Mouse (Mus musculus): Measurements from ENCODE around the gene Fam199x. TPM values are rescaled to one million over a fixed set of nuclear protein-coding genes. Genes with fewer than 3 reads are reported as not detected.

Fam199x gene
- polyA plus RNA-seq, 1 experiment, result 0.75 TPM

DNA sequence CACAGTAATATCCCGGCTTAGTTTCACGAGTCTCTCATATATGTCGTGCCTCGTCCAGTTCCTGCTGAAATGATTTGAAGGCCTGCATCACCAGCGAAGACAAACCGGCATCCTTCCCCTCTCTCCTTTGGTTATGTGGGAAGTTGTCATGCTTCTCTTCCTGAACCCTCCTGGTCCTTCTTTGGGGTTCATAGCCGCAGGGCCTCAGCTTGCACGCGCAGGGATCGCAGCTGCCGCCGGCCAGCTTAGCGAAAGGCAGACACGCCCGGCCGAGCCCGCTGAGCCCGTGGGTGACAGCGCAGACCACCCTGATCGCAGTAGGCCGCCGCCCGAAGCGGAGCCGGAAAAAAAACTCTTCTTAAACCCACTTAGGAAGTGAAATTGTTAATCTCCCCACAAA is 55.1 kb downstream of the Fam199x start:
- DNase-seq, result no peak
- no peak overlapping the region for H3K4me3 ChIP-seq (ENCODE audit: control insufficient read depth, insufficient read depth, low read length)
- TF ChIP-seq POLR2A (IDR thresholded peaks at IDR 0.05; ENCODE audit: control insufficient read depth, extremely low read depth, insufficient read depth, low read length, poor library complexity), result no peak
- TF ChIP-seq CTCF (IDR thresholded peaks at IDR 0.05; ENCODE audit: borderline replicate concordance, control insufficient read depth, extremely low read depth, insufficient read depth, low read length, poor library complexity), result no peak
- no peaks in the 10 kb centered on the region for H3K4me1 ChIP-seq (replicated peaks; ENCODE audit: control insufficient read depth, insufficient read depth, low read length)
- no peak overlapping the region for H3K27ac ChIP-seq (ENCODE audit: control insufficient read depth, insufficient read depth, low read length)
- H3K36me3 ChIP-seq (ENCODE audit: control insufficient read depth, insufficient read depth, low read length), result no peaks in the 10 kb centered on the region
- H3K27me3 ChIP-seq (ENCODE audit: control insufficient read depth, insufficient read depth, low read length), result peaks cover 4% of the 10 kb centered on the region; the same call in 1 of the 2 replicates
- 3% methylated on average over 25 of the region's 25 CpGs for WGBS

DNA sequence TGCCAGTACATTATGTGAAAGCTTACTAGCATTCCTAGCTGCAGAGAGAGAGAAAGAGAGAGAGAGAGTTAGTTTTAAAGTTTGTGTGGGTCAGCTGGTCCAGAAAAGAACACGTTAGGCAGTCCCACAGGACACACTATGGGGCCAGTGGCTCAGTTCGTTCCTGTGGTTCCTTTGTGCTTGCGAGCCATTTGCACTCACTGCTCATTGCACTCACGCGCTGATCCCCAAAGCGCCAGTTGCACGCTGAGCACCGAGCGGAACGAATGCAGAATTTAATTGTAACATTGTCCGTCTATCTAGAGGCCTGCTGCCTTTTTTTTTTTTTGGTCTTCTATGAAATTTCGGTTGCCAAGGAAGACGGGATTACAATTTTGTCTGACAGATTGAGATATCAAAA is 57.1 kb downstream of the Fam199x start:
- Histone ChIP-seq H3K4me3 (ENCODE audit: control insufficient read depth, insufficient read depth, low read length) (no peak overlapping the region), H3K27ac (ENCODE audit: control insufficient read depth, insufficient read depth, low read length) (no peak overlapping the region), H3K4me1 (replicated peaks; ENCODE audit: control insufficient read depth, insufficient read depth, low read length) (no peaks in the 10 kb centered on the region), H3K36me3 (ENCODE audit: control insufficient read depth, insufficient read depth, low read length) (no peaks in the 10 kb centered on the region), H3K27me3 (ENCODE audit: control insufficient read depth, insufficient read depth, low read length) (peaks cover 2% of the 10 kb centered on the region; the same call in 1 of the 2 replicates)
- WGBS, result 13% methylated on average over 12 of the region's 13 CpGs
- no peak for TF ChIP-seq CTCF (IDR thresholded peaks at IDR 0.05; ENCODE audit: borderline replicate concordance, control insufficient read depth, extremely low read depth, insufficient read depth, low read length, poor library complexity)
- no peak for TF ChIP-seq POLR2A (IDR thresholded peaks at IDR 0.05; ENCODE audit: control insufficient read depth, extremely low read depth, insufficient read depth, low read length, poor library complexity)
- DNase-seq, result no peak

DNA sequence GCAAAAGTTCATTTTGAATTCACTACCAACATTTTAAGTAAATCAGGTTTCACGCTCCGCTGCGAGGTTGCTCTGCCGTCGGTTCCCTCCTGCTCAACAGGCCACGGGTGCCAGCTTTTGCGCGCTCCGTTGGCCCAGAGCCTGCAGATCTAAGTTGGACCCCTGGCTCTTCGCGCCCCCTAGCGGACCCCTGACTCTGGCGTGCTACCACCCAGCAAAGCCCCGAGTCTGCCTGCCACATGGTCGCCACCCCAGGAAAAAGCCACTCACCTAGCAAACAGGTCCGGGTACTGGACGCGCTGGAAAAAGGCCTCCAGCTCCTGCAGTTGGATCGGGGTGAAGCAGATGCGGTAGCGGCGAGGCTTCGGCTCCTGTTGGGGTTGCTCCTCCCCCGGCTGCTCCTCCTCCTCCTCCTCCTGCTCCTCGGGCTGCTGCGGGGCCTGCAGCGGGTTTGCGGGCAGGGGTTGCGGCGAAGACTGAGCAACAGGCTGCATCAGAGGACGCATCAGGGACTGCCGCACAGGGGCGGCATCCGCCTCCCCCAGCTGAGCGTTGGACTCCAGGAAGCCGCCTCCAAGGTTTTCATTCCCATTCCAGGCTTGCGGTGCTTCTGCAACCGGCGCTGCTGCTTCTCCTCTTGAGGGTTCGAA is 68.8 kb downstream of the Fam199x start:
- Histone ChIP-seq H3K27ac (ENCODE audit: control insufficient read depth, insufficient read depth, low read length) (no peak overlapping the region), H3K36me3 (ENCODE audit: control insufficient read depth, insufficient read depth, low read length) (no peaks in the 10 kb centered on the region), H3K4me3 (ENCODE audit: control insufficient read depth, insufficient read depth, low read length) (no peak overlapping the region), H3K27me3 (ENCODE audit: control insufficient read depth, insufficient read depth, low read length) (no peaks in the 10 kb centered on the region; the same call in 1 of the 2 replicates), H3K4me1 (replicated peaks; ENCODE audit: control insufficient read depth, insufficient read depth, low read length) (peaks cover 7% of the 10 kb centered on the region; the same call in 1 of the 2 replicates)
- 1% methylated on average over 35 of the region's 40 CpGs for WGBS
- peak; percentile 67 for DNase-seq
- peak; percentile 57; the same call in 1 of the 2 replicates for TF ChIP-seq CTCF (IDR thresholded peaks at IDR 0.05; ENCODE audit: borderline replicate concordance, control insufficient read depth, extremely low read depth, insufficient read depth, low read length, poor library complexity)
- TF ChIP-seq POLR2A (IDR thresholded peaks at IDR 0.05; ENCODE audit: control insufficient read depth, extremely low read depth, insufficient read depth, low read length, poor library complexity), result no peak

DNA sequence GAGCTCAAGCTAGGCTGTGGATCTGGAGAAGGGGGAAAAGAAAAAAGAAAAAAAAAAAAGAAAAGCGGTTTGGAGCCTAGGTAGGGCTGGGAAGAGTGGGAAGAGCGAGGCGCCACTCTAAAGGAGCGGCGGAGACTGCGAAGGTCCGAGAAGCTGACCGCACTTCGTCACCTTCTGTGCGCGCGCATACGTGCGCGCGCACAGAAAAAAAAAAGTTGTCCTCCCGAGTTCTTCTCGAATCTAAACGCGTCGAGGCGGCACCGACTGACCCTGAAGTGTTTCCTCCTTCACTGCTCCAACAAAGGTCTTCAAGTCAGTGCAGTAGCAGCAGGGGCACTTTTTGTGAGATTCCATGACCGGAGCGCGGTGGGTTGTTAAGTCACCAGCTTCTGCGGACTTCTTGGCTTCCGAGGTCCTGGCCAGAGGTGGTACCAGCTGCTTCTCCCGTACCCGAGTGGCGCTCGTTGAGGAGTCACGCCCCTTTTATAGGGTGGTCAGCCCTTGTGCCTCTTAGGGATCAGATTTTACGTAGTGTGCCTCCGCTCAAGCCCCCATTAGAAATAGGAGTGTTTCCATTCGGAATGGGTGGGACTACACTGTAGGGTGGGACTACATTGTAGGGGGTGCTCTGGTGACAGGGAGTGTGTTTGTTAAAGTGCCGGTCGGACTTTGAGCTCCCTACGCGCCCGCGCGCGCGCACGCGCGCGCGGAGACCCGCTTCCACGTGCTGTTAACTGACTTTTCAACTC is 70.5 kb downstream of the Fam199x start:
- Histone ChIP-seq H3K4me3 (ENCODE audit: control insufficient read depth, insufficient read depth, low read length) (no peak overlapping the region), H3K36me3 (ENCODE audit: control insufficient read depth, insufficient read depth, low read length) (no peaks in the 10 kb centered on the region), H3K27me3 (ENCODE audit: control insufficient read depth, insufficient read depth, low read length) (no peaks in the 10 kb centered on the region; the same call in 1 of the 2 replicates), H3K27ac (ENCODE audit: control insufficient read depth, insufficient read depth, low read length) (no peak overlapping the region), H3K4me1 (replicated peaks; ENCODE audit: control insufficient read depth, insufficient read depth, low read length) (peaks cover 7% of the 10 kb centered on the region; the same call in 1 of the 2 replicates)
- DNase-seq, result no peak
- TF ChIP-seq CTCF (IDR thresholded peaks at IDR 0.05; ENCODE audit: borderline replicate concordance, control insufficient read depth, extremely low read depth, insufficient read depth, low read length, poor library complexity) (no peak), POLR2A (IDR thresholded peaks at IDR 0.05; ENCODE audit: control insufficient read depth, extremely low read depth, insufficient read depth, low read length, poor library complexity) (no peak)
- WGBS, result 3% methylated on average over 52 of the region's 52 CpGs

DNA sequence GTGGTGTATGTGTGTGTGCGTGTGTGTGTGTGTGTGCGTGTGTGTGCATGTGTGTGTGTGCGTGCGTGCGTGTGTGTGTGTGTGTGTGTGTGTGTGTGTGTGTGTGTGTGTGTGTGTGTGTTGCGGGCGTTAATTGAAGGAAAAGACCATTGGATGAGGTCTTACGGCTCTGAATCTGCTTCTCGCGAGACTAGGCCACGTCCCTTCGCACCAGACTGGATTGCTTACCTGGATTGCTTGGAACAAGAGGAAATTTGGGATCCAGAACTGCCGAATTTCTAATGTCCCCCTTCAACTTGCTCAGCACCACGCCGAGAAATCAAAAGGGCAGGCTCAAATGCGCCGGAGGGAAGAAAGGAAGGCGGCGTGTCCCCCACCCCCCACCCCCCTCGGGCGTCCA is 72.3 kb downstream of the Fam199x start, which contains the start of gene Esx1:
Esx1 (minus strand) TSS at position 366 of the 400 bp plus-strand sequence.
- TF ChIP-seq CTCF (IDR thresholded peaks at IDR 0.05; ENCODE audit: borderline replicate concordance, control insufficient read depth, extremely low read depth, insufficient read depth, low read length, poor library complexity), result no peak
- no peak for TF ChIP-seq POLR2A (IDR thresholded peaks at IDR 0.05; ENCODE audit: control insufficient read depth, extremely low read depth, insufficient read depth, low read length, poor library complexity)
- H3K36me3 ChIP-seq (ENCODE audit: control insufficient read depth, insufficient read depth, low read length), result no peaks in the 10 kb centered on the region
- no peak within 1 kb of the TSS for H3K4me3 ChIP-seq (ENCODE audit: control insufficient read depth, insufficient read depth, low read length)
- H3K4me1 ChIP-seq (replicated peaks; ENCODE audit: control insufficient read depth, insufficient read depth, low read length), result peaks cover 7% of the 10 kb centered on the region; the same call in 1 of the 2 replicates
- H3K27me3 ChIP-seq (ENCODE audit: control insufficient read depth, insufficient read depth, low read length), result no peaks in the 10 kb centered on the region; the same call in 1 of the 2 replicates
- 5% methylated on average over 16 of the region's 21 CpGs for WGBS
- DNase-seq, result no peak
- no peak within 1 kb of the TSS for H3K27ac ChIP-seq (ENCODE audit: control insufficient read depth, insufficient read depth, low read length)

DNA sequence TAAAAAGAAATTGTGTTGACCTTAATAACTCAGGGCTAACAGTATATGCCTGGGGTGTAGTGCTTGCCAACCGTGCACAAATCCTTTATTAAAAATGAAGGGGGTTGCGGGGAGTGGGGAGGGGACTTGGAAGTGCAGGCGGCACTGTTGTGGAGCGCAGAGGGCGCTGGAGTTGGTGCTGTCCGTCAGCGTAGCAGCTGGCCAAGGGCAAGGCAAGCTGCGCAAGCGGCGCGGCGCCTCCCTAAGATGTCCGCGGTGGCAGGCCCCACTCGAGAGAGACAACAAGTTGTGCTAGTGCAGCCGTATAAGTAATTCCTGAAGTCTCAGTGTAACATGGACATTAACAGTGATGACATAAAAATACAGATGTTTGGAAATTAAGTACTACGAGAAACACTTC is 78.1 kb downstream of the Fam199x start:
- Histone ChIP-seq H3K36me3 (ENCODE audit: control insufficient read depth, insufficient read depth, low read length) (no peaks in the 10 kb centered on the region), H3K27me3 (ENCODE audit: control insufficient read depth, insufficient read depth, low read length) (no peaks in the 10 kb centered on the region), H3K27ac (ENCODE audit: control insufficient read depth, insufficient read depth, low read length) (no peak overlapping the region), H3K4me3 (ENCODE audit: control insufficient read depth, insufficient read depth, low read length) (no peak overlapping the region), H3K4me1 (replicated peaks; ENCODE audit: control insufficient read depth, insufficient read depth, low read length) (no peaks in the 10 kb centered on the region)
- 17% methylated on average over 17 of the region's 17 CpGs for WGBS
- DNase-seq, result no peak
- TF ChIP-seq POLR2A (IDR thresholded peaks at IDR 0.05; ENCODE audit: control insufficient read depth, extremely low read depth, insufficient read depth, low read length, poor library complexity), result no peak

Other genes with a start within 250 kb of the Fam199x start
- gene Plp1, start 226.9 kb upstream of the Fam199x start, polyA plus RNA-seq (2012; rRNA removed), result 2.1 and 2.5 TPM in 2 replicates
- gene Rab9b, start 180.8 kb upstream of the Fam199x start, polyA plus RNA-seq (2012; rRNA removed), result not detected in 2 replicates
- gene H2bfm, start 122.3 kb upstream of the Fam199x start, polyA plus RNA-seq (2012; rRNA removed), result not detected in 2 replicates
- gene Tmsb15b2, start 74.1 kb upstream of the Fam199x start, polyA plus RNA-seq (2012; rRNA removed), result not detected in 2 replicates
- 0.93 and 1.3 TPM in 2 replicates for gene Tmsb15l, start 72.7 kb upstream of the Fam199x start, polyA plus RNA-seq (2012; rRNA removed)
- 1.1 and 1.3 TPM in 2 replicates for gene Tmsb15b1, start 72.7 kb upstream of the Fam199x start, polyA plus RNA-seq (2012; rRNA removed)
- gene Zcchc18, start 56.4 kb upstream of the Fam199x start, polyA plus RNA-seq (2012; rRNA removed), result 0.41 and 0.65 TPM in 2 replicates
- gene Slc25a53, start 11.3 kb upstream of the Fam199x start, polyA plus RNA-seq (2012; rRNA removed), result 7.6 and 8.5 TPM in 2 replicates
- gene Esx1, start 72.5 kb downstream of the Fam199x start, polyA plus RNA-seq (2012; rRNA removed), result 0.10 TPM in 1 of 2 replicates, not detected in the other

Measured in thymus, adult 2 months (tissue).